Mouse (Mus musculus): Measurements from ENCODE around the gene Oxct2b. TPM values are rescaled to one million over a fixed set of nuclear protein-coding genes. Genes with fewer than 3 reads are reported as not detected.

Gene Oxct2b
- 0.08 TPM in 1 of 2 replicates, not detected in the other for polyA plus RNA-seq (2016; fragmentation: Nextera tagmentation; extraction: Ambion mirVana)

GRCm38 (mm10) chr4:123116011-123116410, at the start of gene Oxct2b:
Oxct2b (plus strand) TSS chr4:123116266.
- H3K4me3 ChIP-seq, result peak within 1 kb of the TSS; percentile 15
- 7% methylated on average over 22 of the region's 22 CpGs for WGBS (ENCODE audit: insufficient replicate concordance)

GRCm38 (mm10) chr4:123068646-123069045, 47.4 kb upstream of the Oxct2b start:
- no peaks in the 10 kb centered on the region for H3K9me3 ChIP-seq (replicated peaks)
- H3K4me3 ChIP-seq, result no peak overlapping the region
- H3K27me3 ChIP-seq (replicated peaks), result peaks cover 31% of the 10 kb centered on the region
- H3K4me2 ChIP-seq, result no peak overlapping the region
- H3K27ac ChIP-seq, result no peak overlapping the region
- no peaks in the 10 kb centered on the region for H3K36me3 ChIP-seq
- no peak for ATAC-seq
- H3K9ac ChIP-seq, result no peak overlapping the region
- H3K4me1 ChIP-seq, result peaks cover 11% of the 10 kb centered on the region
- WGBS (ENCODE audit: insufficient replicate concordance), result 26% methylated on average over 6 of the region's 6 CpGs

More at GRCm38 (mm10) chr4:123116011-123116410, at the start of gene Oxct2b:
- no peaks in the 10 kb centered on the region for H3K4me1 ChIP-seq
- H3K27ac ChIP-seq, result no peak within 1 kb of the TSS
- ATAC-seq, result no peak
- no peaks in the 10 kb centered on the region for H3K36me3 ChIP-seq
- H3K9ac ChIP-seq, result no peak within 1 kb of the TSS
- peak within 1 kb of the TSS; percentile 44 for H3K4me2 ChIP-seq
- no peaks in the 10 kb centered on the region for H3K9me3 ChIP-seq (replicated peaks)
- H3K27me3 ChIP-seq (replicated peaks), result peaks cover 44% of the 10 kb centered on the region

DNA sequence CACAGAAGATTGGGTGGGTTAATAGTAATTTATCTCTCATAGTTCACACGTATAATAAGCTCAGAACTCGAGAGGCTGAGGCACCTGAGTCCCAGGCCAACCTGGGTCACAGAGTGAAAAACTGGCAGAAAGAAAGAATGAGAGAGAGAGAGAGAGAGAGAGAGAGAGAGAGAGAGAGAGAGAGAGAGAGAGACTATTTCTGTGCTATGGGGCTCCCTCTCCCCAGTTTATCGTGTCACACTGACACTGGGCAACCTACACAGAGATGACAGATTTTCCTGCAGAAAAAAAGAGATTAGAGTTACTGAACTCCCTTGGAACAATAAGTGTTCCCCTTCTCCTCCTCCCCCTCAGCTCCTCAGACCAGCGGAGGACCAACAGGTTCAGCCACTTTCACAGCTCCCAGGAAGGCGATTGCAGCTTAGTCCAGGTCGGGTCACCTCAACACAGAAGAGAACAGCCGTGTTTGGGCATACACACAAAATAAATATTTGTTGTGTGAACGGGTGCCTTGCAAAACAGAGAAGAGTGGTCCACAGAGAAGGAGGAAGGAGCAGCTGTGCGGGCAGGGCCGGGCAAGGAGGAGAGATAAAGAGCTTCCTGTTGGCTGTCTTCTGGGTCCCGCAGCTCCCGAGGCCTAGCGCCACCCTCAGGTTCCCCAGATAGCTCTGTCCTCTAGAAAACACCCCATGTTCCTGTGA, 44.6 kb upstream of the Oxct2b start:
- Histone ChIP-seq H3K27ac (no peak overlapping the region), H3K9me3 (replicated peaks) (no peaks in the 10 kb centered on the region), H3K9ac (no peak overlapping the region), H3K36me3 (no peaks in the 10 kb centered on the region), H3K27me3 (replicated peaks) (peaks cover 40% of the 10 kb centered on the region), H3K4me1 (peaks cover 11% of the 10 kb centered on the region), H3K4me2 (peak overlapping the region; percentile 56), H3K4me3 (peak overlapping the region; percentile 32)
- ATAC-seq, result peak; percentile 76
- 3% methylated on average over 13 of the region's 13 CpGs for WGBS (ENCODE audit: insufficient replicate concordance)

DNA sequence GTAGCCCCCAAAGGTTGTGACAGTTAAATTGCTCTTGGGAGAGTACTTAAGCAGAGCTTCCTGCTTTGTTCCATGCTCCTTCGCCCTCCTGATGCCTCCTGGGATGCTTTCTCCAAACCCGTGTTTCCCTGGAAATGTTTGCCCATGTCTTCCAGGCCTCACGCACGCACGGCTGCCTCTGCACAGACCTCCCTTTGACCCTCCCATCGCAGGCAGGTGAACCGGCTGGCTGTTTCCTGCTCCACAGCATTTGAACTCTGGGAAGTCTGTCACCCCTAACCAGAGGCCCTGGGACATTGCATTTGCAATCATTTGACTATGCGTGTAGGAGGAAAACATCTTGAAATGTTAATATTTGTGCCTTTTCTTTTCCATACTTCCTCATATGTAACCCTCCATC, 39.1 kb upstream of the Oxct2b start:
- Histone ChIP-seq H3K4me3 (no peak overlapping the region), H3K9me3 (replicated peaks) (no peaks in the 10 kb centered on the region), H3K27ac (no peak overlapping the region), H3K4me1 (peaks cover 16% of the 10 kb centered on the region), H3K36me3 (no peaks in the 10 kb centered on the region), H3K4me2 (no peak overlapping the region), H3K27me3 (replicated peaks) (peaks cover 23% of the 10 kb centered on the region), H3K9ac (no peak overlapping the region)
- no peak for ATAC-seq
- WGBS (ENCODE audit: insufficient replicate concordance), result 68% methylated on average over 8 of the region's 8 CpGs

- ATAC-seq, result peak; percentile 72
- peaks cover 15% of the 10 kb centered on the region for H3K4me1 ChIP-seq
- no peaks in the 10 kb centered on the region for H3K9me3 ChIP-seq (replicated peaks)
- H3K27ac ChIP-seq, result no peak overlapping the region
- 40% methylated on average over 4 of the region's 4 CpGs for WGBS (ENCODE audit: insufficient replicate concordance)
- peaks cover 25% of the 10 kb centered on the region for H3K27me3 ChIP-seq (replicated peaks)
- H3K9ac ChIP-seq, result no peak overlapping the region
- peak overlapping the region; percentile 15 for H3K4me2 ChIP-seq
- no peak overlapping the region for H3K4me3 ChIP-seq
- no peaks in the 10 kb centered on the region for H3K36me3 ChIP-seq
Observed at GRCm38 (mm10) chr4:123078231-123078630, 37.8 kb upstream of the Oxct2b start.

GRCm38 (mm10) chr4:123080791-123081190, 35.3 kb upstream of the Oxct2b start:
- no peaks in the 10 kb centered on the region for H3K9me3 ChIP-seq (replicated peaks)
- H3K4me2 ChIP-seq, result no peak overlapping the region
- H3K27me3 ChIP-seq (replicated peaks), result peaks cover 13% of the 10 kb centered on the region
- H3K36me3 ChIP-seq, result no peaks in the 10 kb centered on the region
- no peak overlapping the region for H3K4me3 ChIP-seq
- H3K9ac ChIP-seq, result no peak overlapping the region
- ATAC-seq, result no peak
- 55% methylated on average over 13 of the region's 13 CpGs for WGBS (ENCODE audit: insufficient replicate concordance)
- H3K27ac ChIP-seq, result no peak overlapping the region
- peaks cover 15% of the 10 kb centered on the region for H3K4me1 ChIP-seq

- peaks cover 13% of the 10 kb centered on the region for H3K27me3 ChIP-seq (replicated peaks)
- H3K4me2 ChIP-seq, result no peak overlapping the region
- H3K9me3 ChIP-seq (replicated peaks), result no peaks in the 10 kb centered on the region
- H3K4me3 ChIP-seq, result no peak overlapping the region
- WGBS (ENCODE audit: insufficient replicate concordance), result 68% methylated on average over 20 of the region's 20 CpGs
- H3K4me1 ChIP-seq, result peaks cover 15% of the 10 kb centered on the region
- no peak overlapping the region for H3K27ac ChIP-seq
- H3K9ac ChIP-seq, result no peak overlapping the region
- no peaks in the 10 kb centered on the region for H3K36me3 ChIP-seq
- ATAC-seq, result peak; percentile 27; the same call in 1 of the 2 replicates
Observed at GRCm38 (mm10) chr4:123082283-123083163, 33.5 kb upstream of the Oxct2b start.

DNA sequence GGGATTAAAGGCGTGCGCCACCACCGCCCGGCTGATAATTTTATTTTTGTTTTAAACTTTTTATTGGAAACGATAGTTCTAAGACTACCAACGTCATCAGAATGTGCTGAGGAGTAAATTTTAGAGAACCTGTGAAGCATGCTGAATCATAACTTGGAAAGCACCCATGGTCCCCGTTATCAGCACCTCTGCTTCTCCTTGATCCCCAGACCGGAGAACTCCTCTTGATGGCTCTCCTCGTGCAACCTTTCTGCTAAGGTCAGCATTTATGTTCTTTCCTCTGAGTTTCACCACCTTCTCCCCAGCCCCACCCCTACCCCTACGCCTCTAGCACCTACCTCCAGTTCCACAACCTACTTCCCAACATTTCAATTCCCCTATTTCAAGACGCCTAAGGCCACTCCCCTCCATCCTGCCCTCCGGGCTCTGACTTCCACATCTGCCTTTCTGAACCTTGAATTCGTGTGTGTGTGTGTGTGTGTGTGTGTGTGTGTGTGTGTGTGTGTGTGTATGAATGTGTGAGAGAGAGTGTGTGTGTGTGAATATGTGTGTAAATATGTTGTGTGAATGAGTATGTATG, 32.7 kb upstream of the Oxct2b start:
- peaks cover 6% of the 10 kb centered on the region for H3K4me1 ChIP-seq
- peaks cover 13% of the 10 kb centered on the region for H3K27me3 ChIP-seq (replicated peaks)
- H3K9ac ChIP-seq, result no peak overlapping the region
- 48% methylated on average over 13 of the region's 13 CpGs for WGBS (ENCODE audit: insufficient replicate concordance)
- no peaks in the 10 kb centered on the region for H3K36me3 ChIP-seq
- no peak overlapping the region for H3K4me2 ChIP-seq
- no peaks in the 10 kb centered on the region for H3K9me3 ChIP-seq (replicated peaks)
- H3K4me3 ChIP-seq, result no peak overlapping the region
- ATAC-seq, result no peak
- no peak overlapping the region for H3K27ac ChIP-seq

DNA sequence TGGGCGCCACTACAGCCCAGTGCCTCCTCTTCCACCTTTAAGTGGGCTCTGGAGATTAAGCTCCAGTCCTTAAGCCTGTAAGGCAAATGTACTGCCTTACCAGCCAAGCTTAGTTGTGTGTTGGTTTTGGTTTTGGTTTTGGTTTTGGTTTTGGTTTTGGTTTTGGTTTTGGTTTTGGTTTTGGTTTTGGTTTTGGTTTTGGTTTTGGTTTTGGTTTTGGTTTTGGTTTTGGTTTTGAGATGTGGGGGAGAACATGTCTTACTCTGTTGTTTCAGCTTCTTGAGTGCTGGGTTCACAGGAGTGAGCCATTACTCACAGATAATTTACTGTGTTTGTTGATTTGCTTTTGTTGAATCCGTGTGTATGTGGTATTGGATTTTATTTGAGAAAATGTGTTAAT, 30.8 kb upstream of the Oxct2b start:
- Histone ChIP-seq H3K27ac (no peak overlapping the region), H3K36me3 (no peaks in the 10 kb centered on the region), H3K9ac (no peak overlapping the region), H3K4me2 (no peak overlapping the region), H3K4me3 (no peak overlapping the region), H3K9me3 (replicated peaks) (no peaks in the 10 kb centered on the region), H3K4me1 (no peaks in the 10 kb centered on the region), H3K27me3 (replicated peaks) (peaks cover 12% of the 10 kb centered on the region; the same call in 1 of the 2 replicates)
- WGBS (ENCODE audit: insufficient replicate concordance), result 63% methylated on average over 2 of the region's 2 CpGs
- ATAC-seq, result no peak

- Histone ChIP-seq H3K36me3 (no peaks in the 10 kb centered on the region), H3K9me3 (replicated peaks) (no peaks in the 10 kb centered on the region), H3K27ac (no peak overlapping the region), H3K4me1 (no peaks in the 10 kb centered on the region), H3K4me2 (no peak overlapping the region), H3K27me3 (replicated peaks) (peaks cover 10% of the 10 kb centered on the region; the same call in 1 of the 2 replicates), H3K4me3 (no peak overlapping the region), H3K9ac (no peak overlapping the region)
- ATAC-seq, result no peak
- 74% methylated on average over 4 of the region's 4 CpGs for WGBS (ENCODE audit: insufficient replicate concordance)
Observed at GRCm38 (mm10) chr4:123086381-123086780, 29.7 kb upstream of the Oxct2b start.

DNA sequence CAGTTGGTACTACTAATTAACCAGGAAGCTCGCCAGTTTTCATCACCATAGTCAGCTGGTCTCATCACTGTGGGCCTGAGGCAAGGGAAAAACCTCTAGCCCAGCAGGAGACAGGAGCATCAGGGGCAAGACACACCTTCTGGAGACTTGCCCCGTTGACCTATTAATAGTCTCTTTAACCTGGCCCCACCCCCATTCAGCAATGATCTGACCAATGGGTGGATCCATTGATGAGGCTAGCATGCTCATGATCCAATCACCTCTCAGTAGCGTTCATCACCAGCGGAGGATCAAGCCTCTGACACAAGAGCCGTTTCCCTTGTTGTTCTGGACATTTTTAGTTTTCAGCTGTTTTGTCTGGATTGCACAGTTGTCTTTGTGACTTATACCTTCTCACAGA, 23.4 kb upstream of the Oxct2b start:
- WGBS (ENCODE audit: insufficient replicate concordance), result 40% methylated on average over 5 of the region's 5 CpGs
- ATAC-seq, result 0 out of 2 replicates have a peak, but pooled peaks have one; percentile 38
- no peak overlapping the region for H3K27ac ChIP-seq
- no peaks in the 10 kb centered on the region for H3K4me1 ChIP-seq
- peaks cover 9% of the 10 kb centered on the region; the same call in 1 of the 2 replicates for H3K27me3 ChIP-seq (replicated peaks)
- no peak overlapping the region for H3K4me3 ChIP-seq
- no peak overlapping the region for H3K9ac ChIP-seq
- no peak overlapping the region for H3K4me2 ChIP-seq
- no peaks in the 10 kb centered on the region for H3K36me3 ChIP-seq
- no peaks in the 10 kb centered on the region for H3K9me3 ChIP-seq (replicated peaks)

Data from liver, embryonic 12.5 days (tissue).